Mouse (Mus musculus) liver, embryonic 14.5 days (tissue): ENCODE measurements around the gene Gzmn.

ENCODE experiments used
- CTCF ChIP-seq: IDR thresholded peaks from 2 replicates; pipeline ENCODE4 v1.5.1; 2016; ENCODE audit warnings: antibody characterized with exemption, low read depth, control low read depth
- EP300 ChIP-seq: IDR thresholded peaks from 2 replicates; pipeline ENCODE4 v1.6.1; 2016; ENCODE audit warnings: antibody characterized with exemption, low read depth

DNA sequence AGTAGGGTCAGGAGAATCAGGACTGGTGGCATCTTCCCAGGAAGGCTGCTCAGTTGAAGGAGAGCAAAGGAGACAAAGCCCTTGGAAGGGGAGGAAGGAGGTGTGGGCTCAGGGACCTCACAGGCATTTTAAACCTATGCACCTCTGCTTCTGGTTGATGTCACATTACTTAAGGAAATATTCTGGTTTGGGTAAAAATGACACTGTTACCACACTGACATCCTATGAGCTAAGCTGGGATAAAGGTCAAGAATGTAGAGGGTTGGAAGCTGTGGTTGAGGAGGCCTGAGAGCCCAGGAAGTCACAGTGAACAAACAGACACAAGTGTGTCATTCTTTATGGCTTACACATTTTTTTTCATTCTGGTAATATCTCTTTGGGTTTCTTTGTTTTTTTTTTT is 53.9 kb downstream of the Gzmn start, which contains the start of gene Gzme:
- no peak for TF ChIP-seq CTCF
- no peak for TF ChIP-seq EP300
